Mouse (Mus musculus) 3134 (cell line): ENCODE results near the gene Setd7.
A peak's percentile ranks its signal among the peaks of the same experiment; 100 is the strongest.

Experiments
- DNase-seq: peaks from one replicate; pipeline ENCODE4 v3.0.0-alpha.2; 2011; ENCODE audit warnings: low spot score; ENCODE audit not compliant: insufficient read length; ENCODE audit errors: extremely low read depth

Setd7 gene

DNA sequence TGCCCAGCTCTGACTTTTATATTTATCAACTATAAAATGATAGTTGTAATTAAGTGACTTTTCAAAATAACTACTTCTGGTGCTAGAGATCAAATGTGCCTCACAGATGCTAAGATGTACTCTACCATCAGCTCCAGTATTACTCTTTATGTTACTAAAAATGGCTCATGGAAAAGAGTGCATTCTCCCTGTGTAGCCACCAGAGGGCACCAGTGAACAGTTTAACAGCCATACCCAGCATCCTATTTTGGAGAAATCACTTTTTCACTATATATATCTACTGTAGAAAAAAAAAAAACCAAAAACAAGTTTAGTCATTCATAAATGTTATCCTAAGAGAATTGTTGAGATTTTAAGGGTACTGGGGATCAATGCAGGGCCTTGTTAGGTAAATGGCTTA, 79.6 kb downstream of the Setd7 start:
- DNase-seq: peak; percentile 31

- no peak for DNase-seq
Measured at GRCm38 (mm10) chr3:51479893-51480292, 80.8 kb downstream of the Setd7 start.

DNA sequence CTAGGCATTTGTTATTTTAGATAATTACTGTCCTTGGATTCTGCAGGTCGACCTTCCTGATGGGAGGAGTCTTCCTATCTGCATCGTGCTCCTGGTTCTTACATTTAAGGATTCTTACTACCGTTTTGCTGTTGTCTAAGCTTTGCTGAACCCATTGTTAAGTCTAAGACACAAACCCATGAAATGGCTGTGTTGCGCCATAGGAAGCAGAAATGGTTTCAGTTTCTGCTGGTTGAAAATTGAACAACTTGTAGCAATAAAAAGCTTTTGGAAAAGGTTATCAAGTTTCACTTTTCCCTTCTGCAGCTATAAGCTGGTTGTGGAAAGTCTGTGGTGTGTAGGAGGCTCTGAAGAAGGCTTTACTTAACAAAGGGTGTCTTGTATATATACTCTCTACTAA, 85.0 kb downstream of the Setd7 start:
- DNase-seq: no peak

DNA sequence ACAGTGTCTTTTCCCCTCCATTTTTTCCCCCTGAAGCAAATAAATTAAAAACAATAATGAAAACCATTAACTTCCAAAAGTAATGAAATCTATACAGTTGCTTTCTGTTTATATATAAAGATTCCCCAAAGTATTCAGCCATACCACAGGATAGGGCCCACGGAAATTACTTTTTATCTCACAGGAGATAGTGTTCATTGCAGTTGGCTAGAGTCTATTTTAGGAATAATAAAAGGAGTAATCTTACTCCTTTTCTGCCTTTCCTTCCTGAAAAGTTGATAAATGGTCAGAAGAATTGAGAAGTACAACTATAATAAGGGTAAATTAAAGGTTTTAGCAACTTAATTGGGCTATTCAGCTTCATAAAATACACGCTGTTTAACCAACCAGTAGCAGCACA, 92.1 kb downstream of the Setd7 start:
- DNase-seq: no peak
